Mouse (Mus musculus) lung, adult 2 months (tissue): ENCODE results near the gene Jmjd4.

Experiments used
- CTCF ChIP-seq: fragments of 200-500 bp; IDR thresholded peaks from 2 replicates; pipeline ENCODE4 v1.5.1; 2011; ENCODE audit warnings: mild to moderate bottlenecking, low read length, control low read depth; ENCODE audit not compliant: insufficient read depth
- POLR2A ChIP-seq: fragments of 200-500 bp; IDR thresholded peaks from 2 replicates; pipeline ENCODE4 v1.6.1; 2011; ENCODE audit warnings: low read depth, mild to moderate bottlenecking, control low read depth, low read length, borderline replicate concordance; ENCODE audit errors: extremely low read depth

DNA sequence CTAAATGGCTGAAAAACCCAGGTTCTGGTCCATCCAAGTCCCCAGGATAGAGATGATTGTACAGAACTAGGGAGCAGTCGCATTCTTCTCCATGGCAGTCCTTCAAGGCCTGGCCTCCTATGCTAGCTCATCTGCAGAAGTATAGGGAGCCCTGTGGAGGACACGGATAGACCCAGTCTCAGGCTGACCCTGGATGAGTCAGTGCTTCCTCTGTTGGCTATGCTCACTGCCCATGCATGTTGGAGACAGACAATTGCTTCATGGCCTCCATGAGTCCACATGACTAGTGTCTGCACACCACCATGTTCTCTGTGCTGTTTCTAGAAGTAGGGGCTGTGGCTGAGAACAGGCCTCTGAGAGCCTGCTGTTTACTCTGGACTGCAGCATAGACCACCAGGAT lies 6.5 kb downstream of the Jmjd4 start:
- no peak for TF ChIP-seq CTCF
- no peak for TF ChIP-seq POLR2A
